Mouse (Mus musculus) limb, embryonic 10.5 days (tissue): ENCODE results near the gene Sohlh2. TPM values are rescaled to one million over a fixed set of nuclear protein-coding genes. Genes with fewer than 3 reads are reported as not detected.
"Not testable (repeated sequence)": the region's sequence is repeated elsewhere in the genome, so short reads cannot be mapped to it uniquely, and the experiment has no call there.

Source experiments
- DNase-seq: peaks from one replicate; pipeline ENCODE4 v3.0.0-alpha.2; 2017; ENCODE audit warnings: low spot score
- H3K27ac ChIP-seq: fragments of 300-500 bp; sonication (generic); 2 replicates; pipeline ENCODE4 v1.5.1; 2016; ENCODE audit warnings: mild to moderate bottlenecking
- H3K27me3 ChIP-seq: fragments of 300-500 bp; sonication (generic); 2 replicates; pipeline ENCODE4 v1.6.1; 2016; ENCODE audit warnings: low read depth, mild to moderate bottlenecking; ENCODE audit not compliant: poor library complexity, severe bottlenecking
- H3K36me3 ChIP-seq: fragments of 300-500 bp; sonication (generic); 2 replicates; pipeline ENCODE4 v1.6.1; 2016; ENCODE audit warnings: mild to moderate bottlenecking, moderate library complexity
- H3K4me1 ChIP-seq: fragments of 300-500 bp; sonication (generic); 2 replicates; pipeline ENCODE4 v1.6.1; 2016
- H3K4me3 ChIP-seq: fragments of 300-500 bp; sonication (generic); 2 replicates; pipeline ENCODE4 v1.5.1; 2016; ENCODE audit warnings: mild to moderate bottlenecking, moderate library complexity
- H3K9me3 ChIP-seq: fragments of 300-500 bp; sonication (generic); replicated peaks from 2 replicates; pipeline ENCODE4 v1.6.1; 2016; ENCODE audit warnings: mild to moderate bottlenecking
- WGBS: fragments of 180-500 bp; shearing (Covaris S2); methylation state at CpG from one replicate; pipeline ENCODE4 v1.1.7; 2016; 5-methylcytosine and 5-hydroxymethylcytosine counted together
- polyA plus RNA-seq: library from polyadenylated mRNA; unstranded; fragments of >200 nt; fragmentation: Nextera tagmentation; extraction: Ambion mirVana; gene quantifications from 2 replicates; pipeline ENCODE4 v1.2.1, GENCODE M21; 2016

Sohlh2 gene
- polyA plus RNA-seq, 1 experiment from 2014 or later: not detected

DNA sequence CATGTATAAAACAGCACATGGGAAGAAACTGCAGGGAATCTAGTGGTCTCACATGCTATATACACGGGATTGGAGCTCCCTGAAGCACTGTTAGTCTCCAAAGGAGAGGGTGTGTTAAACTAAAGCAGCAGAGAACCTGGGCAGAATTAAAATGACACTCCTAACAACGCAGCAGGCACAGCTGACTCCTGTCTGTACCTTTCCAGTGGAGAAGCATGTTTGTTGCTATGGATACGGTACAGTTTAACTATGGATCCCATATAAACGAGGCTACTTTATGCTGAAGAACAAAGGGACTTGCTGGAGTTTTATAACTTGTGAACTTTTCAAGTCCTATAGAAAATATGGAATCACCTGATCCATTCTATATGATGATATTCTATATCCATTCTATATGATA is 18.3 kb upstream of the Sohlh2 start:
- Histone ChIP-seq H3K36me3 (no peaks in the 10 kb centered on the region), H3K4me1 (no peaks in the 10 kb centered on the region), H3K9me3 (no peaks in the 10 kb centered on the region), H3K27me3 (no peaks in the 10 kb centered on the region), H3K4me3 (no peak overlapping the region), H3K27ac (no peak overlapping the region)
- WGBS: 77% methylated on average over 4 of the region's 4 CpGs
- DNase-seq: no peak

DNA sequence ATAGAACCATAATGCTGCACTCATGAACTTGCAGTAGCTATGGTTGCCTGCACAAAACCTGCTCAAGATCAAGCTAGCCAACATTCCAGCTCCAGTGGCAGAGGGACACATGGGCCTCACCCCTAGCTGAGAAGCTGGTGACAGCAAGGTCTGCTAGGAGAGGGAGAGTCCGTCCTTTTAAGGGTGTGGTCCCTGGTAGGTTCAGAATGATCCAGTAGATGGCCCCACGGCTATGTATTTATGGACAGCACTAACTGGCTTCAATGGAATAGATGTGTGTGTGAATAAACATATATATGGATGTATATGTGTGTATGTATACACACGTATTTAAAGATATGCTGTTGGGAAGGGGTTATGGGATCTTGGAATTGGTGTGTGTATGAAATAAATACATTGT is 9.3 kb upstream of the Sohlh2 start:
- H3K4me1 ChIP-seq: no peaks in the 10 kb centered on the region
- H3K27ac ChIP-seq: no peak overlapping the region
- no peaks in the 10 kb centered on the region for H3K36me3 ChIP-seq
- no peaks in the 10 kb centered on the region for H3K27me3 ChIP-seq
- no peaks in the 10 kb centered on the region for H3K9me3 ChIP-seq
- 85% methylated on average over 3 of the region's 3 CpGs for WGBS
- no peak for DNase-seq
- no peak overlapping the region for H3K4me3 ChIP-seq

DNA sequence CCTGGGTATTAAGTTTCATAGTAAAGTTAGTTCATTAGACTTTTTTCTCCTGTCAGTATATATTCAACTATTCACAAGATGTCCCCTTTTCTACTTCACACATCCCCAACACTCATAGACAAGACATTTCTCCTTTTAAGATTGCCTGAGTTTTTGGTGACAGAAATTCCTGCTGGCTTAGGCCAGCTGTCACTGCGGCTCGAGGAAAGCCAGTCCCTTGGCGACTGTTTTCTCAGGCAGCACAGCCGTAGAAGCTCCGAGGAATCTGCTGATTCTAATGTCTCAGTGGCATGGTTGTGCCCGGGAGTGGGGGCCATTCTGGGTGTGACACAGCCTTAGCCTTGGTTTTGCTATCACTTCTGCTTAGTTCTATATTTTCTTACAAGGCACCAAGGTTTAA is 4.6 kb upstream of the Sohlh2 start:
- no peaks in the 10 kb centered on the region for H3K27me3 ChIP-seq
- no peak overlapping the region for H3K27ac ChIP-seq
- H3K9me3 ChIP-seq: no peaks in the 10 kb centered on the region
- no peaks in the 10 kb centered on the region for H3K36me3 ChIP-seq
- no peak for DNase-seq
- WGBS: 67% methylated on average over 6 of the region's 6 CpGs
- H3K4me1 ChIP-seq: 0 out of 2 replicates have a peak, but pooled peaks cover 3% of the 10 kb centered on the region
- no peak overlapping the region for H3K4me3 ChIP-seq

DNA sequence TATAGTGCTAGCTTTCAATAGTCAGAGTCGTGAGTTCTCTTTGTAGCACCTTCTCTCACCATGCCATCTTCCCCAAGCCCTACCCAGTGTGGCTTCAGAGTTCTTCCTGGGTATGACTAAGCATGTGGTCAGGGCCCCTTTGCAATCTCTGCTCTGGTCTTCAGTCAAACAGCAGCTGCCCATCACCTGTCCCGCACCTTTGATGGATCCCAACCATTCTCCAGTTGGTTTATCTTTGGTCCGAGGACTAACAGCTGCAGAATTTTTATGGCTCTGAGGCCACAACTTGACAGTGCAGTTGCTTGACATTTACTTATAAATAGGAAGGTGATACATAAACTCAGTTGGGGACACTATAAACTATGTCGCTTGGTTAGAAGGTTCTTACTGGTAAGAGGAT is 9.8 kb downstream of the Sohlh2 start:
- no peak for DNase-seq
- H3K27me3 ChIP-seq: no peaks in the 10 kb centered on the region
- no peaks in the 10 kb centered on the region for H3K36me3 ChIP-seq
- no peaks in the 10 kb centered on the region for H3K9me3 ChIP-seq
- no peak overlapping the region for H3K4me3 ChIP-seq
- H3K27ac ChIP-seq: no peak overlapping the region
- no peaks in the 10 kb centered on the region for H3K4me1 ChIP-seq
- 82% methylated on average over 4 of the region's 4 CpGs for WGBS

DNA sequence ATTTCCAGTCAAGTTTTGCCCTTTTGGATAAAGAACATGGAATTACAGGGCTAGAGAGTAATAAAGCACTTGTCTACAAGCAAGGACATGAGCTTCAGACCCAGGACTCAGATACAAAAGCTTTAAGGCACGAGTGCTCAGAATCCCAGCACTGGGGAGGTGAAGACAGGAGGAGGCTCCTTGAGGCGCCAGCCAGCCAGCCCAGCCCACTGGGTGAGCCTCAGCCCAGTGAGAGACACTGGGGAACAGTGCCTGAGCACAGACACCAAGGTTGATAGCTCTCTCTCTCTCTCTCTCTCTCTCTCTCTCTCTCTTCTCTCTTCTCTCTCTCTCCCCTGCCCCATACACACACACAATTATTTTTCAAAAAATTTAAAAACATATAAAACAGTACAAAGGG is 11.5 kb downstream of the Sohlh2 start:
- H3K27me3 ChIP-seq: no peaks in the 10 kb centered on the region
- DNase-seq: no peak
- WGBS: 45% methylated on average over 2 of the region's 2 CpGs

DNA sequence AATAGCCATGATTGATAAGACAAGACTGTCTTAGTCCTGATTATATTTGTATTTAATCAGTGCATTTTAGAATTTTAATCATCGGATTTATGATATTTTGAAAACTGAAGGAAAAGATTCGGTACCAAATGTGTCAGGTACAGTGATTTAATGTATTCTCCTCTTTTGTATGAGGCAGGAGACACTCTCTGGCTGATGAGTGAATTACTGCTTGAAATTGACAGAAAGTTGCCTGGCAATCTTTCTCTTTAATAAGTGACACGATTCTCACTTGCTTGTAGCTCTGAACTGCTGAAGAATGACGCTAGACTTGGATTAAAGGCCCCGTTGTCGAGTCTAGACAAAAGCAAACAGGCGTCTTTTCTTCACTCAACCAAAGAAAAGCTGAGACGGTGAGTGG is 13.0 kb downstream of the Sohlh2 start:
- no peaks in the 10 kb centered on the region for H3K36me3 ChIP-seq
- no peak for DNase-seq

More for the DNA sequence above, 11.5 kb downstream of the Sohlh2 start:
- Histone ChIP-seq H3K9me3 (no peaks in the 10 kb centered on the region), H3K4me1 (no peaks in the 10 kb centered on the region), H3K27ac (no peak overlapping the region), H3K36me3 (no peaks in the 10 kb centered on the region), H3K4me3 (no peak overlapping the region)

DNA sequence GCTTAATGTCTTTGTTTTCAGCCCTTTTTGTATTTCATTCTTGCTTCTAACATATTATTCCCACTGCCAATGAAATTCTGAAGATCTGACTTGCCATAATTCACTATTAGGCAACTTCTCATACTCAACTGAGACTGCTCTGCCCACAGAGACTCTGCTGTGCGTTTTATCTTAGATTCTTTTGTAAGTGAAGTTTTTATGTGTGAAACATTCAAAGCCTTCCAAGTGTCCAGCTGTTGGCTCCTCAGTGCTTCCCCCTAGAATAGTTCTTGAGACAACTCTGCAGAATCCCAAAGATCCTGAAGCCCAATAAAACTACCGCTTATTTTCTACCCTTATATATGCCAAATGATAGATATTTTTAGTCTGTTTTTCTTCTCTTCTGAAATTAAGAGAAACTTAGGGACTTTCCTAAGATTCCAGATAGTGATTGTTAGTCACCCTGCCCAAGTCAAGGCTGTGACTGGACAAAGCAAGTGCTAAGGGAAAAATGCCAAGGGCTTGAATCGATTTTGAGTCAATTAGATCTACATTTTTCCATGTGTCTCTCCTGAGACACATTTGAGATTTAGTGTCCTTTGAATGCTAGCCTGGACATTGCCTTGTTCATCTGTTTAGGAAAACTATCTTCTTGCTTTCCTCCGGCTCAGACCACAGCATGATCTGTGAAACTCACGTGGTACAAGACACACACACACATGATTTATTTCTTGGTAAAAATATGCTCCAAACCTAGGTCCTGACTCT is 13.9 kb downstream of the Sohlh2 start:
- H3K4me1 ChIP-seq: no peaks in the 10 kb centered on the region
- H3K27me3 ChIP-seq: no peaks in the 10 kb centered on the region
- H3K36me3 ChIP-seq: no peaks in the 10 kb centered on the region
- no peak overlapping the region for H3K4me3 ChIP-seq
- no peak overlapping the region for H3K27ac ChIP-seq
- no peak for DNase-seq
- no peaks in the 10 kb centered on the region for H3K9me3 ChIP-seq
- 89% methylated on average over 5 of the region's 5 CpGs for WGBS

More for the DNA sequence above, 13.0 kb downstream of the Sohlh2 start:
- Histone ChIP-seq H3K27ac (no peak overlapping the region), H3K4me3 (no peak overlapping the region), H3K4me1 (no peaks in the 10 kb centered on the region), H3K27me3 (no peaks in the 10 kb centered on the region), H3K9me3 (no peaks in the 10 kb centered on the region)
- WGBS: 90% methylated on average over 8 of the region's 8 CpGs

DNA sequence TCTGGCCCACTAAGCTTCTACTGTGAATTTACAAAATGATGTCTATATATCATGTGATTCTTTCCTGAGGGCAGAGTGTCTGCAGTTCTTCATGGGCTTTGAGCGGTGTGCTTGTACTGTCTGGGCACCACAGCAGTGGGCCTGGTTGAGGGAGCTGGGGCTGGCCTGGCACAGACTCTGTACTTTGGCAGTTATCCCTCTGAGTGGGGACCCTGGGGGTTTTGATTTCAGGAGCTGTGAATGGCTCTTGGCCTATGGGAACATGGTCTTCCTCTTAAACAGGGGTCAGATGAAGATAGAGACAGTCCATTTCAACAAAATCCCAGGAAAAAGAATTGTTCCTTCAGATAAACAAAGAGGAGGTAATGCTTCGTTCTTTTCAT is 14.5 kb downstream of the Sohlh2 start:
- no peaks in the 10 kb centered on the region for H3K4me1 ChIP-seq
- no peak for DNase-seq
- no peak overlapping the region for H3K4me3 ChIP-seq
- no peaks in the 10 kb centered on the region for H3K27me3 ChIP-seq
- H3K27ac ChIP-seq: no peak overlapping the region
- whole genome bisulfite sequencing: 97% methylated on average over 2 of the region's 2 CpGs
- H3K36me3 ChIP-seq: no peaks in the 10 kb centered on the region
- no peaks in the 10 kb centered on the region for H3K9me3 ChIP-seq

DNA sequence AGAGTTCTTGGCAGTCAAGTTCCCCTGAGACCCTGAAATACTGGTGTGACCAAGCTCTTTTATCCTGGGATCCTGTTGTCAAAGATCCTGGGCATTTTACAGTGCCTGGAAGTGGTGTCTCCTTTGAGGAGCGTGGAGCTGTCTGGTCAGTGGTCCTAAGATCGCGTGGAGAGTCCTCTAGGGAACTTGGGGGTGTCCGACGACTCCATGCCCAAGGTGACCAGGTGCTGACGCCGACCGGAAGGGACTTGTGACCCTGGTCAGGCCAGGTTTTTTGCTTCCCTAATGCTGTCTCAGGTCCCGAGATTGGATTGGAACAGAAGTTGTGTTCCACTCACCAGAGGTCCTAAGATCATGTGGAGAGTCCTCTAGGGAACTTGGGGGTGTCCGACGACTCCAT is 21.8 kb downstream of the Sohlh2 start:
- H3K4me1 ChIP-seq, H3K36me3 ChIP-seq, H3K9me3 ChIP-seq, DNase-seq, H3K27ac ChIP-seq, H3K27me3 ChIP-seq, H3K4me3 ChIP-seq: not testable (repeated sequence)
- 94% methylated on average over 11 of the region's 11 CpGs for WGBS

DNA sequence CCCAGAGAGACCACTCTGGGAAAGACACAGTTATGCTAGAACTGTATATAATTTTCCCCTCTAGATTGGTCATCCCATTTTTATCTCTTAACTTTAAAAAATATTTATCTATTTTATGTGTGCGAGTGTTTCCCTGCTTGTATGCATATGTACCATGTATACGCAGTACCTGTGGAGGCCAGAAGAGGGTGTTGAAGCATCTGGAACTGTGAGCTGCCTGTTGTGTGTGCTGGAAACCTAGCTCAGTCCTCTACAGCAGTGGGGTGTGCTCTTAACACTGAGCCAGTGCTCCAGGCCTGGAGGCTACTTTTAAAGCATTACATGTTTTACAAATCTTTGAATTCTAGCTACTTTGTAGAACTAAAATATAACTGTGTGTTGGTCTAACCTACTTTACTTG is 24.6 kb downstream of the Sohlh2 start:
- H3K36me3 ChIP-seq: no peaks in the 10 kb centered on the region
- no peaks in the 10 kb centered on the region for H3K9me3 ChIP-seq
- no peaks in the 10 kb centered on the region for H3K27me3 ChIP-seq
- WGBS: 95% methylated on average over 2 of the region's 2 CpGs
- H3K4me1 ChIP-seq: no peaks in the 10 kb centered on the region; the same call in 1 of the 2 replicates
- no peak overlapping the region for H3K4me3 ChIP-seq
- no peak overlapping the region for H3K27ac ChIP-seq
- DNase-seq: no peak

DNA sequence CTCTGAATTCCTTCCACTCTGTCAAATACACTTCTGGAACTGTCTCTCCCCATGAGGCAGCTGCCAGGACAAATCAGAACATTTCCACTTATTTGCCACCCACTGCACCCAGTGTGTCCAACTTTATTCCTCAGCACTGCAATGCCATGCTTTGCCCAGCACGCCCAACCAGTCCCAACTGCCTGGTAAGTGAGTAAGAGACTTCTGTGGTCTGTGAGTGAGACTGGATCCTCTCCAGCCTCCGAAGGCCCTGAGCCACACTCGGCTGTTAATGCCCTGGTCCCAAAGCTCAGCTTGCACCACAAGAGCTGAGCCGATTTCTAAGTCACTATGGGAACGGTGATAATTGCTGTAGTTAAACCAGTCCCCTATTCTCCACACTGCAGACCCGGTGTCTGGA is 25.8 kb downstream of the Sohlh2 start:
- DNase-seq: no peak
- no peaks in the 10 kb centered on the region for H3K27me3 ChIP-seq
- H3K4me3 ChIP-seq: no peak overlapping the region
- H3K4me1 ChIP-seq: no peaks in the 10 kb centered on the region; the same call in 1 of the 2 replicates
- H3K9me3 ChIP-seq: no peaks in the 10 kb centered on the region
- WGBS: 61% methylated on average over 6 of the region's 6 CpGs
- H3K36me3 ChIP-seq: no peaks in the 10 kb centered on the region
- H3K27ac ChIP-seq: no peak overlapping the region

DNA sequence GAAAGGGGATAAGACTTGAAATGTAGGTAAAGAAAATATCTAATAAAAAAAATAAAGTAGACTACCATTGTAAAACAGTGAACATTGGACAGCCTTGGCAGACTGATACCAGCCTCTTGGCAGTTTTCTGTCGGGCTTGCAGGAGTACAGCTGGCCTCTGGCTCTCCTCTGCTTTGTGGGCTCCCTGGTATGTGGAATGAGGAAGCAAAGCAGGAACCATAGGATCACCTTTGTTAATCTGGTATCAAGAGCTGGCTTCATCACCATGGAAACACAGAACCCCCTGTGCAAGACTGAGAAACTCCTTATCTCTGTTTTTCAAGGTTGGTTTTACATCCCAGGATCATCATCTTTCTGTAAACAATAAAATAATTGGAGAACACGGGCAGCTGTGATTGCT is 30.4 kb downstream of the Sohlh2 start:
- no peak for DNase-seq
- 51% methylated on average over 2 of the region's 2 CpGs for WGBS

DNA sequence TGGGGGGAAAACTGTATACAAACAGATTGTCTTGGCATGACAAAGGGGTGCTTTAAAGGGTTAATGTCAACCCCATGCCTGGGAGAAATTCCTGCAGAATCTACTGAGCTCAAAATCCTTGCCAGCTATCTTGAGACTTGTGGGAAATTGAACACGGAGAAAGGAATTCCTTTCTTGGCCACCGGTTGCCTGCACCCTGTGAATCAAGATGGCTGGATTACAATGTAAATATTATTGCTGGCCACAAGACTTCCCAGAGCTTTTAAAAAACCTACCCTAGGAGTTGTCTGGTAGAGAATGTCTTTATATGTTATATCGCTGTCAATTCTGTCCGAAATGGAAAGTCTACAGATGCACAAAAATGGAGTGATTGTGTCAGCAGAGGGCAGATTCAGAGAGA is 32.0 kb downstream of the Sohlh2 start:
- WGBS: 79% methylated on average over 4 of the region's 4 CpGs
- no peaks in the 10 kb centered on the region for H3K36me3 ChIP-seq
- no peak for DNase-seq
- H3K27me3 ChIP-seq: no peaks in the 10 kb centered on the region
- H3K4me1 ChIP-seq: no peaks in the 10 kb centered on the region
- no peak overlapping the region for H3K27ac ChIP-seq
- H3K9me3 ChIP-seq: no peaks in the 10 kb centered on the region
- H3K4me3 ChIP-seq: no peak overlapping the region

More for the DNA sequence above, 30.4 kb downstream of the Sohlh2 start:
- no peaks in the 10 kb centered on the region for H3K9me3 ChIP-seq
- H3K4me1 ChIP-seq: no peaks in the 10 kb centered on the region; the same call in 1 of the 2 replicates
- H3K36me3 ChIP-seq: no peaks in the 10 kb centered on the region
- no peak overlapping the region for H3K4me3 ChIP-seq
- no peak overlapping the region for H3K27ac ChIP-seq
- no peaks in the 10 kb centered on the region for H3K27me3 ChIP-seq

DNA sequence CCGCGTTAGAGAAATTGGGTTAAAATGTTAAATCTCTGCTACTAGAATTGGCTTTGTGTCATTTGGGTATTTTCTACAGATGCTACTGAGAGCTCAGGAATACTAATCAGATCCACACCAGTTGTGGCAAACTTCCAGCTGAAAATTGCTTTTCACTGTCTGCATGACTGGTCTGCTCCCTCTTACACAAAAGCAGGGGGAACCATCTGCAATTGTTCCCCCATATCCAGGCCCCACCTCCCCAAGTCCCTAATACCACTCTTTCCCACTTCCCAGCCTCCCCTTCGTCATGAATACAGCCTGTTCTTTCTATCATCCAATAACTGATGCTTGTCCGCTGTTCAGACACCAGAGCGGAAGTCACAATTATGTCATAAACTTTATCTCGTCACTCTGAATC is 32.6 kb downstream of the Sohlh2 start:
- Histone ChIP-seq H3K36me3 (no peaks in the 10 kb centered on the region), H3K9me3 (no peaks in the 10 kb centered on the region), H3K4me3 (no peak overlapping the region), H3K4me1 (no peaks in the 10 kb centered on the region), H3K27me3 (no peaks in the 10 kb centered on the region), H3K27ac (no peak overlapping the region)
- 87% methylated on average over 6 of the region's 6 CpGs for WGBS
- DNase-seq: no peak
